Mouse (Mus musculus): ENCODE data around the gene Fam72a. TPM values are rescaled to one million over a fixed set of nuclear protein-coding genes. Genes with fewer than 3 reads are reported as not detected.

Fam72a gene
- 1 to 10 TPM; 1.4 to 1.7 TPM for total RNA-seq (2021)

DNA sequence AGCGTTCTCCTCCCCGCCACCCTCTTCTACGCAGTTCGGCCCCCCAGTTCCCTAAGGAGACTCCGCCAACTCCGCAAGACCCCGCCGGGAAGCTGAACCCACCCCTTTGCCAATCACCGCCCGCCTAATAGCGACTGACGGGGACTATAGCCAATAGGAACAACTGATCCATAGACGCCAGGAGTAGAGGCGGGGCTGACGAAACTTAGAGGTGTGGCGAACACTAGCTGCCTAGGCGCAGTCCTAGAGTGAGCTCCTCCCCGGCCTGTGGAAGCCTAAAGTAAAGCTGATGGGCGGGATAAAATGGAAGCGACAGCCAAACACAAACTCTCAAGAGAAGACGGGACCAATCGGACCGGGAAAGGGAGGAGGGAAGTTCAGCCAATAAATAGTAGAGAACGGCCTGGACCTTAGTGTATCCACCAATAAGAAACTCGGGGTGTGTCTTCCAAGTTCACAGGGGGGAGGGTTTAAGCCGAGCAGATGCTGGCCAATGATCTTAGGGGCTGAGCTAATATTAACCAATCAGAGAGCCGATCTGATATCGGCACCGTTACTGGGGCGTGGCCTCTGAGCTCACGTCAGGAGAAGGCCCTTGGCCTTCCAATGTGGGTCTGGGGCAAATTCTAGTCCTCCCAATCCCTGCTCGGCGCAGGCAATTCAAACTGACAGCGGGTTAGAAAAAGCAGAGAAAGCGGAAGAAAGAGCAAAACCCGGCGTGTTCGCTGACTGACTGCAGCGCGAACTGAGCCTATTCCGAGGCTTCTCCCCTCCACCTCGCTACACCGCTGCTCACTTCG lies at the start of gene Fam72a, which contains the start of gene Srgap2:
Gene Fam72a (plus strand): TSS at position 623 of the 800 bp plus-strand sequence.
Gene Srgap2 (minus strand): TSS at position 72 of the 800 bp plus-strand sequence.
- peak; percentile 98 to 100 for DNase-seq (ENCODE audit: extremely low spot score in 1 of 2, low spot score in 2 of 2)
- intact Hi-C loops (cut with DNase I), result loop anchor here (5.0 kb wide), 2 partner anchors 100 to 230 kb away; no protein-coding TSS in a partner anchor

DNA sequence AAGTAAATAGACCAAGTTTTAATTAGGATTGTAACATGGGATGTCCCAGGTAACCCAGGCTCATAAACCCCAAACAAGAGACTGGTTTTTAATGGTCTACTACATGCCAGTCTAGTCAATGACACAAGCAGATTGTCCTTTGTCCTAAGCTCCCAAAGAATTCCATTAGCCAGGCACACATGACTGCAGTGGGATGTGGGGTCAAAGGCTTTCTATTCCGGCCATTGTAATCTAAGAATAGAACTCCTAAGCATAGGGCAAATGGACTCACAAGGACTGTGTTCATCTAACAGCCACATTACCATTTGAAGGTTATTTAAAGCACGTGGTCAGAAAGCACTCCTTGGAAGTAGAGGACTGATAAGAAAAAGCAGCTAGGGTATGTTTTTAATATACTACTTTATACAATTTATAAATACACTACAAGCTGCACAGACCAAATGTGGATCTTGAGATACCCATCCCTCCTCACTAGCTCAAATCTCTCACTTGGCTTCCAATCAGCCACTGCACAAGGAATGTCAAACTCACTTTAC lies 48.9 kb upstream of the Fam72a start:
- intact Hi-C loops (cut with DNase I), result no loop called here
- no peak for DNase-seq (ENCODE audit: extremely low spot score in 1 of 2, low spot score in 2 of 2)

DNA sequence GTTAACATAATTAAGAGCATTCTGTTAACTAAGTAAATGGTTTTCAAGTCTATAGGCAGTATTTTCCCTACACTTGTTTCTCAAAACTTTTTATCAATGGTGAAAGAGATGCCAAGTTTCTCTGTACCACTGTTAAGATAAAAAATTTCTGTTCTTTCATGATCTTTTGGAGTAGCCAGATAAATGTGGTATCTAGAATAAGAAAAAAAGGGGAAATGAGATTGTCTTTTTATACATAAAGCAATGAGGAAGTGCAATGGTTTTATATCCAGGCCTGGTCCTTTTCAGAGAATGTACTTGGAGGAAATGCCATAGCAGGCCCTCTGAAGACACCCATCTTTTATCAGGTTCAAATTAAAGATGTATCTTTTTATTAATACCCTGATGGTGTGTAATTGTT lies 46.3 kb upstream of the Fam72a start:
- intact Hi-C loops (cut with DNase I), result no loop called here
- DNase-seq (ENCODE audit: extremely low spot score in 1 of 2, low spot score in 2 of 2), result no peak

DNA sequence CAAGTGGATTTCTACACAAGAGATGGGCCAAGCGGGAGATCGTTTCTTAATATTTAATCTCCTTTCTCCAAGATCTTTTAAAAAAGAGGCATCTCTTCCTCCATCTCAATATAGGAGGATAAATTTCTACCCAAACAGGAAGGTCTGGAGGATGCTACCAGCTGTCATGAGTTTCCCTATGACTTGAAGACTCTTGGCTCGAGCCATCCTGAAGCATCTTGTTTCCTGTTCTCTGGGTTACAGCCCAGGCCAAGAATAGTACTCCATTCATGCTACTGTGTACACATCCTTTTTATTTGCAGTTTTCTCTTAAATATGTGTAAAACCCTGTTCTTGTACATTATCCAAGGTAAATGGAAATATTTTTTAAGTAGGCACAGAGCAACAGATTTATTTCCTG lies 45.5 kb upstream of the Fam72a start:
- DNase-seq (ENCODE audit: extremely low spot score in 1 of 2, low spot score in 2 of 2), result peak in 1 of 2 experiments; percentile 48
- intact Hi-C loops (cut with DNase I), result no loop called here

DNA sequence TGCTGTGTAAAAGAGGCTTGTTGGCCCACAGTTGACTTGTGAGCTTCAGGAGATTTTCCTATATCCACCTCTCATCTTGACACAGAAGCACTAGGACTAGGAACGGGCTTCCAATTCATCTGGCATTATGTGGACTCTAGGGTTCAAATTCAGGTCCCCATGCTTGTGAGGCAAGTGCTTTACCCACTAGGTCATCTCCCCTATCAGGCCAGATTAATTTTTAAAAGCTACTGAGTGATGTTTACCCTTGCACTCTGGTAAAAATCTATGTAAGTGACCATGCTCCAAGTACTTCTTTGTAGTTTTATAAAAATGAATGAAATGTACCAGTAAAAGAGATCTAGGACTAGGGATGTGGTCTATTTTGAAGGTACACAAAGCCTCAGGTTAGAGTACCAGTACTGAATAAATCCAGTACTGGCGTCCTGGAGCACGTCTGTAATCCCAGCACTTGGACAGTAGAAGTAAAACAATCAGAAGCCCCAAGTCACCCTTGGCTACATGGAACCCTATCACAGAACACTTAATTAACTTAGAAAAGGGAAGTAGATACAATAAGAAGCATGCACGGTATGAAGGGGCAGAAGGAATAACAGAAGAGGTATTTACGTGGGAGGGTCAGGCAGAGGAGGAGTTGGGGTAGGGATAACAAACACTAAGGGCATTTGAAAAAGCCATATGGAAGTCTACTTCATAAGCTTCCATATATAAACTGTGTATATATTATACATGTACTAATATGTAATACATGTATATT lies 41.4 kb upstream of the Fam72a start:
- DNase-seq (ENCODE audit: extremely low spot score in 1 of 2, low spot score in 2 of 2), result no peak
- intact Hi-C loops (cut with DNase I), result no loop called here

DNA sequence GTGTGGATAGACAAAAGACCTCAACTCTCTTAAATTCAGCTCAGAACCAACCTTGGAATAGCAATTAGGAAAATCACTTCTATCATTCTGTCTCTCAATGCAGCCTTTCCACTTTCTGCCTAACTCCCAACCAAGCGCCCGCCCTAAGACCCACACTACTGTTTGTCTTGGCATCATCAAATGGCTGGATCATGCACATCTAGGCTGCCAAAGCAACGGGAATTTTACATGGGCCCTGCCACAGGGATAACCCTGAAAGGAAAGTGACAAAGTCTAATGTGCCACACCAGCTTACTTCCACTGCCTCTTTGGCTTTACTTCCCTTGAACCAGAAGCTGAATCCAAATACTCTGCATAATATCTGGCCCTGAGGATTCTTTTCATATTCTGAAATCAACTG lies 38.4 kb upstream of the Fam72a start:
- intact Hi-C loops (cut with DNase I), result no loop called here
- no peak for DNase-seq (ENCODE audit: extremely low spot score in 1 of 2, low spot score in 2 of 2)

DNA sequence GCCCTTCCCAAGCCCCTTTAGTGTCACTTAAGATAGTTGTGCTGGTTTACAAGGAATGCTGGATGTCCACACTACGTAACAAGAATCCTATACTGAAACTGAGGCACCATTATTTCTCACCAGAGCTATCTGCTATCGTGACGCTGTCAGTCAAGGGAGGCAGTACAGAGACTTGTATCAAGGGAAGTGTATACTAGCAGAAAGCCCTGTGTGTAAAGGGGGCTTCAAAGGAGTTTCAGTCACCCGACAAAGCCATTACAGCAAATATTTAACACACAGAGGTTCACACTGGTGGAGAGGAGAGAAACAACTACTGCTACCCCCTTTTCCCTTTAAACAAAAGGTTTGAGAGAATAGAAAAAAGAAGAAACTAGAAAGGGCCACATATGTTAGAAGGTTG lies 36.1 kb upstream of the Fam72a start:
- DNase-seq (ENCODE audit: extremely low spot score in 1 of 2, low spot score in 2 of 2), result no peak
- intact Hi-C loops (cut with DNase I), result no loop called here

DNA sequence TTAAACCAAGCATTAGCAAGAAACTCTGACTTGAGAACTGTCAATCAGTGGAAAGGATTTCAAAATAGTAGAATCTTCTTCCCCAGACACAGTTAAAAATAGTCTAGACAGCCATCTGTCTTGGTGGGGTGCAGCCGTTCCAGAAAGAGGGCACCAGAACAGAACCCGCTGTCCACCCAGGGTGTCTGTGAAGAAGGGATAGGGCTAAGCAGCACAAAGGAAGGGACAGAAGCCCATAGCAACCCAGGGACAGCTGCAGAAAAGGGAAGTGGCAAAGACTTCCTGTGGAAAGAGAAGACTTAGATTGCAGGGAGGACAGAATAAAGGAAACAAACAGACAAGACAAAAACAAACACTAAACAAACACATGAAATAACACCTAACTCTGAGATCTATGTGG lies 35.3 kb upstream of the Fam72a start:
- intact Hi-C loops (cut with DNase I), result no loop called here
- DNase-seq (ENCODE audit: extremely low spot score in 1 of 2, low spot score in 2 of 2), result peak; percentile 23 to 32

DNA sequence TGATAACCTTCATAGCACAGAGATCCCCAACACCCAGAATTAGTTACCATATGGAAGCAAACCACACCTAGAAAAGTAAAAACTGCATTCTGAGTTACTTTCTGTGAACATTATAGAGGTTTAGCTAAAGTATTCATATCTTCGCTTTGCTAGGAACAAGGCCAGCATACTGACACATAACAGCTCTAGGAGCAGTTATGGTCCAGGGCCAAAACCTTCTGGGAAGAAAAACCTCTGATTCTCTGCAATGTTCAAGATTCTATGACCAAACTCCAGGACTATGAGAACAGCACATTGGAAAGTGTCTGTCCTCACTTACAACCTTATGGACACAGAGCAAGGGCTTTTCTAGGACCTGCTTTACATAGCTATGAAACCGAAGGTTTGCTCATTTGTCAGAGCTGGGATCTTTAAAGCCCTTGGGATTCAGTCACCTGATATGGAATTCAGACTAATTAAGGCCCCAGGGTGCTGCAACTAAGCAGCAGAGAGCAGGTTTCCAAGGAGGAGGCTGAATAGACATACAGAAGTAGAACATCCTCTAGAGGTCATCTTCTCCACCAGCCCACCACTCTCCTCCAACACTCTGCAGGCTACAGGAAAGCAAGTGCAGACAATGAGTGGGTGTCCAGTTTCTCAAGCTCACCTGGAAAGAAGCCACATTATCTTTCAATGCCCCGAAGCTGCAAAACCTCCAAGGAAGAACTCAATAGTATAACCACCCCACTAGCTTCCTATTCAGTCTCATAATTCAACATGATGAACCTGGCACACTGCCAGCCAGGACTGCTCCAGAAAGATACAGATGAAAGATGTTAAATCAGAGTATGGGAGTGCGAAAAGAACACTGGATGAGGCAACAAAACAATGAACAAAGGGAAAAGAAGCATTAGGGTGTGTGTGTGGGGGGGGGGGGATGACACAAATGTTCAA lies 33.5 kb upstream of the Fam72a start:
- intact Hi-C loops (cut with DNase I), result no loop called here
- peak in 1 of 2 experiments; percentile 52 for DNase-seq (ENCODE audit: extremely low spot score in 1 of 2, low spot score in 2 of 2)

DNA sequence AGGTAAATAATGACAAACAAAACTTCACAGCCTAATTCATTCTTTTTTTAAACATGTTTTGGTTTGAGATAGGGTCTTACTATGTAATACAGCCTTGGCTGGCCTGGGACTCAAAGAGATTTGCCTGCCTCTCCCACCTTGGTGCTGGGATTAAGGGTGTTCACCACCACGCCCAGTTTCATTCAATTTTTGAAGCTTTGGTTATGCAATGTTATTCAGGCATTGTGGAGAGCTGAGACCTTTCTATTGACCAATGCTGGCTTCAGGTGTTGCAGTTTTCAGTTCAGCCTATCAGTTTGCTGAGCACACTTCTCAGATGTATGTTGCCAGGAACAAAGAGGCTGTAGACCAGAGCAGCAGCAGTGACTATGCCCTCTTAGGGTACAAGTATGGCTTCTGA lies 29.5 kb upstream of the Fam72a start:
- DNase-seq (ENCODE audit: extremely low spot score in 1 of 2, low spot score in 2 of 2), result no peak
- intact Hi-C loops (cut with DNase I), result no loop called here

DNA sequence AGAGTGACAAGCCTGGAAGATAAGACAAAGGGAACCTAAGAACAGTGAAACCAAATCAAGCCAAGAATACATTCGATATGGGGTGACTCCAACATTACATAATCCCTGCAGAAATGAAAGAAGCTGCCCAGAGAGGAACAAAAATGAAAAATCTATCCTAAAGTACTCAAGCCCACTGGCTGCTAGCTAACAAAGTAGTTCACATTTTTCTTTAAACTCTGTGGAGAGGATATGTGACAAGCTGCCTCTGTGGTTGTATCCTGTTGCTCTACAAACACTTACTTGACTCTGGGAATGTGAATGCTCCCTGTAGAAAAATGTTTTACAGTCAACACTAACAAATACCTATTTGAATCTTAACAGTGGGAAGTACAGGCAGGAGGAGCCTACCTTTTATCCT lies 26.0 kb upstream of the Fam72a start:
- intact Hi-C loops (cut with DNase I), result no loop called here
- no peak for DNase-seq (ENCODE audit: extremely low spot score in 1 of 2, low spot score in 2 of 2)

DNA sequence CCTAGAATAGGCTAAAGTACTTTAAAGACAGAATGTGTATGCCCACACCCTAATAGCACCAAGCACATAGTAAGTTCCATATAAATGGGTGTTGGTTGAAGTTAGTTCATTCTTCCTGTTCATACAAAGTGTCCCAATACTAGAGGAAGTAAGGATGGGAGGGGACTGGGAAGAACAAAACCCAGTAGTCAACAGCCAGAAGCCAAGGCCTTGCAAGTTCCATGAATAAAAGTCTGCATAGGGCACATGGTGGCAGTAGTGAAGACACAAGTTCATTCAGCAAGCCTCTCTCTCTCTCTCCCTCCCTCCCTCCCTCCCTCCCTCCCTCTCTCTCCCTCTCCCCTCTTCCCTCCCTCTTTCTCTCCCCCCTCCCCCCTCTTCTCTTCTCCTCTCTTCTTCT lies 16.6 kb upstream of the Fam72a start:
- intact Hi-C loops (cut with DNase I), result no loop called here
- no peak for DNase-seq (ENCODE audit: extremely low spot score in 1 of 2, low spot score in 2 of 2)

DNA sequence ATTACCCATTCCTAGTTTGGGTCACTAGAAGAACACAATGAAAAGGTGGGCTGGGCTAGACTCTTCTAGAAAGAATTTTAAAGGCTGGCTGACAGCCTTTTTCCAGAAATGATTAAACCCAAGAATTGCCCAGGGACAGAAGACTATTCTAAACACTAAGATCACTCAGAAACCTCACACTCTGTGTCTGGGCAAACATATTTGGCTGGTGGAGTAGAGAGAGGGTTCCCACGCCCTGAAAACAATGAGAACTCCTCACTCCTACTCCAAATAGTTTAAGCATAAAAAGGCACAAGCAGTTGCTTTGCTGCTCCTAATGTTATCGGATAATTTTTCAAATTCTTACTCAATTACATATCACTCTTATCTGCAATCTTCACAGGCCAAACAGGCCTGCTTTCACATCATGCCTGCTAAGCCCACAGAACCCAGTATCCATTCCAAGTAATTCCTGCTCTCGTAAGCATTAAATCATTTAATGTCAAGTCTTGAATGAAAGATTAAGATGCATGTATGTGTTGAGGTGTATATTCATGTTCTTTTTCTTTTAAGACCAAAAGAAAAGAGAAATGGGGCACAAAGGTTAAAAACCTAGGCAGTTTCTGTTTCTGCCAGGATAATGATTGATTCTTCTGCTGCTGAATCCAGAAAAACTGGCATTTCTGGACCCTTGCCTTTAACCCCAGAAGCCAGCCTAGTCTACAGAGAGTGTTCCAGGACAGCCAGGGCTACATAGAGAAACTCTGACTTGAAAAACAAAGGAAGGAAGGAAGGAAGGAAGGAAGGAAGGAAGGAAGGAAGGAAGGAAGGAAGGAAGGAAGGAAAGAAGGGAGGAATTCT lies 15.8 kb upstream of the Fam72a start:
- intact Hi-C loops (cut with DNase I), result no loop called here

DNA sequence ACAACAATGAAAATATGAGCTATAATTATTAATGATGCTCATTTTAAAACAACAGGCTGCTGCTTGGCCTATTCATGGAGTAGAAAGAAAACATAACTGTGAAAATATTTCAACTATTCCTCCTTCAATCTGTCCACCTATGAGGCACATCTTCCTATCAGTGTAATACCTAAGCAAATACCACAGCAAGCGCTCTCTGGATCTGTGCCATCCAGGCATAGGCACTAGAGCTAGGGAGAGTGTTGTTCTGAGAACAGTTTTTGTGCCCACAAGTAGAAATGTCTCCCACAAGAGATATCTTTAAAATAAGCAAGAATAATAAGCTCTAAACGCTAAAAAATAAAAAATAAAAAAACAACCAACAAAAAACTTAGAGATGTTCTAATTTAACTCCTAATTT lies 14.6 kb upstream of the Fam72a start:
- no peak for DNase-seq (ENCODE audit: extremely low spot score in 1 of 2, low spot score in 2 of 2)
- intact Hi-C loops (cut with DNase I), result no loop called here

More for the DNA sequence above, 15.8 kb upstream of the Fam72a start:
- no peak for DNase-seq (ENCODE audit: extremely low spot score in 1 of 2, low spot score in 2 of 2)

DNA sequence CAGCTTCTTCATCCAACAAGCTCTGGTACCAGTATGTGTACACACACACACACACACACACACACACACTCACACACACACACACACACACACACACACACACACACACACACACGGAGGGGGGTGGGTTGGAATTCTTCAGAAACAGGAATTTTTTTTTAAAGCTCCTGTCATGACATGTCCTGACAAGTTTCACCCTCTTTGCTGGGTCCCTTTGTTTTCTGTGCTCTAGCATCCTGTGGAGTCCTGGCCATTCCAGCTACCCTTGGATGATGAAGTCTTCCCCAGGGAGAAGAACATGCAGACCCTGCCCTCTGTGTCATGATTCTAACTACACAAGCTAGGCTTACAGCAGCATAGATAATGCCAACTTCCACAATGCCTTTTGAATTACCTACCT lies 13.5 kb upstream of the Fam72a start:
- intact Hi-C loops (cut with DNase I), result no loop called here

DNA sequence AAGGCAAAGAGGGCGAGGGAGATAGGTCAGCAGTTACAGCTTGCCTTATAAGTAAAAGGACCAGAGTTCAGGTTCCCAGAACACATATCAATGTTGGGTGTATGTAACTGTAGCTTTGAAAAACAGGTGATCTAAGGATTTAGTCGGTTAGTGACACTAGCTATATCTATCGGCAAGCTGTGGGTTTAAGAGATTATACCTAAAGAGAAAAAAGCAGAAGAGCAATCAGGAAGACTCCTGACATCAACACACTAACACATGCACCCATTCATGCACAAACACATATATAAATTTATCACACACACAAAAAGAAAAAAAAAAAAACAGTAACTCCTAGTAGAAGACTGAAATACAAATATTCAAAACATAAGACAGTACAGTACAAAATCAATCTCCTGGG lies 11.1 kb upstream of the Fam72a start:
- intact Hi-C loops (cut with DNase I), result no loop called here
- no peak for DNase-seq (ENCODE audit: extremely low spot score in 1 of 2, low spot score in 2 of 2)

More for the DNA sequence above, 13.5 kb upstream of the Fam72a start:
- DNase-seq (ENCODE audit: extremely low spot score in 1 of 2, low spot score in 2 of 2), result no peak

DNA sequence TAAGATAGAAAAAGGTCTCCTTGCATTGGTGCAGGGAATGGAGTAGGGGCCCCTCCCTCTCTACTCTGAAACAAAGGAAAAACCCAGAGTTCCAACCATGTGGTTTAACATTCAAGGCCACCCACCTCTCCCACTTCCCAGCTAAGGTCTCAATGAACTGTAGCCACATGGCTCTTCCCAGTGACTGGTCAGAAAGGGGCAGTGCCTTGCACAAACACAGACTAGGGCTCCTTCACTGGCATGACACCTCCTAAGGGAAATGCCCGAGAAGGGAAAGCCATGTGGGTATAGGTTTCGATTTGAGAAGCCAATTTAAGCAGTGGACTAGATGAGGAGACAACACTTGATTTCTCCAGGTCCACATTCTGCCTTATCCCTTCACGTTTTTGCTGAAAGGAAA lies 3.9 kb upstream of the Fam72a start:
- intact Hi-C loops (cut with DNase I), result no loop called here
- DNase-seq (ENCODE audit: extremely low spot score in 1 of 2, low spot score in 2 of 2), result no peak

DNA sequence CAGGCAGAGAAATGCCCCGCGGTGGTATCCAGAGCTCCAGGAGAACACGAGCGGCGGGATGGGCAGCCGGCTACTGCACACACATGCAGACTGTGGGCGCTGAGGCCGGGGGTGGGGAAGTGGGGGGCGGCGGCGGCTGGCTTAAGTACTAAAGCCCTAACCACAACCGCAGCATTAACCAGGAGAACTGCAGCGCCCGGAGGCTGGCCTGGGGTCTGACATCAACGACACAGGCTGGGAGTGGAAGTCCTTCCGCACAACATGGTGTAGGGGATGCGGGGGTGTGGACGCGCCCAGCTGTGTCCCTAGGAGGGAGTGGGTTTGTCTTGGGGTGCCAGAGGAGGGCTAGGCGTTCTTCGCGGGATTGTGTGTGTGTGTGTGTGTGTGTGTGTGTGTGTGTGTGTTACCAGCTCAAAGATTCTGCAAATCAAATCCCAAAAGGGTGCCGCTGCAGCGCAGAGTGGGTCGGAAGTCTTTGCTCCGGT lies 2.6 kb upstream of the Fam72a start:
- intact Hi-C loops (cut with DNase I), result loop anchor here (5.0 kb wide), 2 partner anchors 98 to 228 kb away; no protein-coding TSS in a partner anchor
- DNase-seq (ENCODE audit: extremely low spot score in 1 of 2, low spot score in 2 of 2), result peak; percentile 48 to 83

All from left cerebral cortex, postnatal 10 days (tissue).